Mouse (Mus musculus) liver, adult 2 months (tissue): ENCODE results near the gene Frmpd4. TPM values are rescaled to one million over a fixed set of nuclear protein-coding genes. Genes with fewer than 3 reads are reported as not detected.
A peak's percentile ranks its signal among the peaks of the same experiment; 100 is the strongest.

ENCODE experiments used
- DNase-seq: peaks from one replicate; pipeline ENCODE4 v3.0.0-alpha.2; 2011; ENCODE audit warnings: low read depth, low spot score; ENCODE audit errors: extremely low read depth
- H3K27ac ChIP-seq: fragments of 200-500 bp; replicated peaks from 2 replicates; pipeline ENCODE4 v1.5.1; 2012; ENCODE audit warnings: low read depth, mild to moderate bottlenecking, control low read depth, inconsistent platforms, low read length; ENCODE audit not compliant: insufficient read depth
- H3K27me3 ChIP-seq: fragments of 200-500 bp; 2 replicates; pipeline ENCODE4 v1.6.1; 2012; ENCODE audit warnings: mild to moderate bottlenecking, moderate library complexity, low read length, inconsistent platforms; ENCODE audit not compliant: control insufficient read depth, insufficient read depth
- H3K36me3 ChIP-seq: fragments of 200-500 bp; 2 replicates; pipeline ENCODE4 v1.6.1; 2012; ENCODE audit warnings: low read length, inconsistent platforms; ENCODE audit not compliant: control insufficient read depth, insufficient read depth
- H3K4me1 ChIP-seq: fragments of 200-500 bp; 2 replicates; pipeline ENCODE4 v1.6.1; 2011; ENCODE audit warnings: low read length; ENCODE audit not compliant: control insufficient read depth, insufficient read depth
- H3K4me3 ChIP-seq: fragments of 200-500 bp; 2 replicates; pipeline ENCODE4 v1.5.1; 2011; ENCODE audit warnings: low read depth, mild to moderate bottlenecking, control low read depth, low read length, moderate library complexity; ENCODE audit not compliant: insufficient read depth
- H3K79me2 ChIP-seq: fragments of 200-500 bp; 2 replicates; pipeline ENCODE4 v1.6.1; 2012; ENCODE audit warnings: inconsistent platforms, mild to moderate bottlenecking, low read length, moderate library complexity; ENCODE audit not compliant: control insufficient read depth, insufficient read depth
- H3K9ac ChIP-seq: fragments of 200-500 bp; 2 replicates; pipeline ENCODE4 v1.6.1; 2012; ENCODE audit warnings: low read depth, mild to moderate bottlenecking, control low read depth, inconsistent platforms, low read length
- CTCF ChIP-seq: fragments of 200-500 bp; IDR thresholded peaks from 2 replicates; pipeline ENCODE4 v1.5.1; 2011; ENCODE audit warnings: low read depth, low read length, control low read depth
- POLR2A ChIP-seq: fragments of 200-500 bp; IDR thresholded peaks from 2 replicates; pipeline ENCODE4 v1.6.1; 2011; ENCODE audit warnings: low read length, control low read depth; ENCODE audit not compliant: insufficient read depth; ENCODE audit errors: extremely low read depth
- WGBS: fragments of 180-500 bp; shearing (Covaris S2); methylation state at CpG from one replicate; pipeline ENCODE4 v1.1.7; 2018; 5-methylcytosine and 5-hydroxymethylcytosine counted together
- polyA plus RNA-seq: library from polyadenylated mRNA; depleted of rRNA; stranded (reverse); fragments of >200 nt; gene quantifications from 2 replicates; pipeline ENCODE4 v1.2.3, GENCODE M21; 2012
- total RNA-seq: library from RNA; depleted of rRNA; stranded (reverse); fragments of >200 nt; gene quantifications from 2 replicates; pipeline ENCODE4 v1.2.3, GENCODE M21; 2014

Gene Frmpd4
- total and polyA plus RNA-seq, 2 experiments: not detected

DNA sequence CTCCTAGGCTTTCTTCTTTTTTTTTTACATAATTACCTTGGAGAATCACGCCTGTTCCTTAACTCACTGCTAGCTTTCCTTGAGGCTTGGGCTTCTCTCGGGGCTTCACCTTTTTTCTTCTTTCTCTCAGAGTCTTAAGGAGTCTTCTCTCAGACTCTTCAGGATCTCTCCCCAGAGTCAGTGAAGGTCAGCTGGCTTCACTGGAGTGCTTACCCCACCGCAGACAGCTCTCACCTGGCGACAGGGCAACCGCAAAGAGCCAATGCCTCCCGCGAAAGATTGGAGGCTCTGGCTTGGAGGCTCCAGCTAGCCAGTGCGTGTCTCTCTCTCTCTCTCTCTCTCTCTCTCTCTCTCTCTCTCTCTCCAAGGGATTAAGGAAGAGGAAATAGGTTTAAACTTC, 453.0 kb downstream of the Frmpd4 start:
- no peak overlapping the region for H3K4me3 ChIP-seq
- no peaks in the 10 kb centered on the region for H3K79me2 ChIP-seq
- no peak overlapping the region for H3K27ac ChIP-seq
- 1% methylated on average over 8 of the region's 8 CpGs for WGBS
- no peaks in the 10 kb centered on the region for H3K27me3 ChIP-seq
- no peak overlapping the region for H3K9ac ChIP-seq
- no peak for DNase-seq
- no peaks in the 10 kb centered on the region for H3K4me1 ChIP-seq
- no peaks in the 10 kb centered on the region for H3K36me3 ChIP-seq
- TF ChIP-seq CTCF (no peak), POLR2A (no peak)

DNA sequence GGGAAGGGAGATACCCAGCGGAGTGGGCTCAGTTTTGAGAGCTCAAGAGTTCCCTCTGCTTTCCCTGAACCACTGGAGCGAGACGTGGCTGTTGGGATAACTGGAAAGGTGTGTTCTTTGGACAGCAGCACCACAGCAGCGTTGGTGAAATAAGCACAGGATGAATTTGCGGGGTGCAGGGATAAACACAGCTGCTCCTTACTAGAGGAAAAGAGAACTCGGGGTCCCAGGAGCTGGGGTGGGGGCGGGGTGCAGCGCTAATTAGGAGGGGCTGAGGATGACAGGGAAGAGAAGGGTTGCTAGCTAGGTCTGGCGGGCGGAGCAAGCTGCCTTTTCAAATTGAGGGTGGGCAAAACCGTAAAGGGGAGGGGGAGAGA, 453.5 kb downstream of the Frmpd4 start:
- H3K79me2 ChIP-seq: no peaks in the 10 kb centered on the region
- no peaks in the 10 kb centered on the region for H3K36me3 ChIP-seq
- no peak overlapping the region for H3K9ac ChIP-seq
- H3K4me3 ChIP-seq: no peak overlapping the region
- no peaks in the 10 kb centered on the region for H3K4me1 ChIP-seq
- H3K27ac ChIP-seq: no peak overlapping the region
- WGBS: 2% methylated on average over 11 of the region's 11 CpGs
- no peak for DNase-seq
- no peaks in the 10 kb centered on the region for H3K27me3 ChIP-seq
- TF ChIP-seq CTCF: no peak
- no peak for TF ChIP-seq POLR2A

DNA sequence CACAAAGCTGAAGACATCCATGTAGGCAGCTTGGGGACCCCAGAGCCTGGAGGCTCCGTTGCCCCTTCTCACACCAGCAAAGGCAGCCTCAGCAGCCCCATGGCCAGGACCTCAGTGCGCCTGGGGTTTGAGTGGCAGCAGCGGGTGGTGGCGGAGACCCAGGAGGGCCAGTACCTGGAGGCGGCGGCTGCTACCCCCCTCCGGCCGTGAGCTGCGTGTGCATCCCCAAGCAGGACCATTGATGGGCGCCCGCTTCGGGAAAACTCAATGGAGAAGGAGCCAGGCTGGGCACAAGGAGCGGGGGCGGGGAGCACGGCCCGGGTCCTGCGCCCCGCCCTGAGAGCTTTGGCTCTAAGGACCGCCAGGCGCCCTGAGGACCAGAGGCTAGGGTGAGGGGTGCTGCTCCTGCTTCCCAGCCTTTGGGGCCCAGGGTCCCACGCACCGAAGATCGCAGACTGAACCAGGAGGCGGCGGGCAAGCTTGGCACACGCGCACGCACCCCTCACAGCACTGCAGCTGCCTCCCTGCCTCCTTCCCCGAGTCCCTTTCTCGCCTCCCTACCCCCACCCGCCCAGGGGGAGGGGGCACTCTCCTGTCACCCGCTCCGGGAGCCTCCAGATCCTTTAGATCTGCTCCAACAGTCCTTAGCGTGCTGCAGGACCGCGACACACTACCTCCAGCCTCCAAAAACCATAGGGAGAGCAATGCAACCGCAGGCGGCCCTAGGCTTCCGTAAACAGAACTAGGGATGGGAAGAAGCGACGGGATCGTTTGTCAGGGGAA, 454.0 kb downstream of the Frmpd4 start:
- Histone ChIP-seq H3K4me3 (no peak overlapping the region), H3K27me3 (no peaks in the 10 kb centered on the region), H3K36me3 (no peaks in the 10 kb centered on the region), H3K9ac (no peak overlapping the region), H3K79me2 (no peaks in the 10 kb centered on the region), H3K4me1 (no peaks in the 10 kb centered on the region), H3K27ac (no peak overlapping the region)
- no peak for DNase-seq
- no peak for TF ChIP-seq CTCF
- TF ChIP-seq POLR2A: no peak
- WGBS: 2% methylated on average over 23 of the region's 42 CpGs

DNA sequence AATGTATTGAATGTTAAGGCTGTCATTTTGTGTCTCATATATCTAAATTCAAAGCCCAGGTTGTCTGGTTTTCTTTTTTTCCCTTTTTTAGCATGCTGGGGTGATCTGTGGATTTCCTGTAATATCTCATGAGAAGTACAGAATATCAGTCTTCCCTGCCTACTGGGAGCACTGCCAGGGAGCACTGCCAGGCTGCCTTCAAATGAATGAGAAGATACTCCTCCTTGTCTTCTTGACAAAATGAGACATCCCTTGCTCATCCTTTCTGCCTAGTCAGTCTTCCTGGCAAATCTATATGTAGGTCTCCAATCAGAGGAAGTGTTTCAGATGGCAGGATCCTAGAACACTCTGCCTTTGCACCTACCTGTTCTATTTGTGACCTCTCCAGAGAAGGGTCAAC, 535.4 kb downstream of the Frmpd4 start:
- H3K4me1 ChIP-seq: no peaks in the 10 kb centered on the region
- no peaks in the 10 kb centered on the region for H3K79me2 ChIP-seq
- no peak overlapping the region for H3K4me3 ChIP-seq
- DNase-seq: no peak
- no peaks in the 10 kb centered on the region for H3K27me3 ChIP-seq
- H3K9ac ChIP-seq: no peak overlapping the region
- no peak overlapping the region for H3K27ac ChIP-seq
- no peaks in the 10 kb centered on the region for H3K36me3 ChIP-seq
- TF ChIP-seq POLR2A (no peak), CTCF (no peak)

DNA sequence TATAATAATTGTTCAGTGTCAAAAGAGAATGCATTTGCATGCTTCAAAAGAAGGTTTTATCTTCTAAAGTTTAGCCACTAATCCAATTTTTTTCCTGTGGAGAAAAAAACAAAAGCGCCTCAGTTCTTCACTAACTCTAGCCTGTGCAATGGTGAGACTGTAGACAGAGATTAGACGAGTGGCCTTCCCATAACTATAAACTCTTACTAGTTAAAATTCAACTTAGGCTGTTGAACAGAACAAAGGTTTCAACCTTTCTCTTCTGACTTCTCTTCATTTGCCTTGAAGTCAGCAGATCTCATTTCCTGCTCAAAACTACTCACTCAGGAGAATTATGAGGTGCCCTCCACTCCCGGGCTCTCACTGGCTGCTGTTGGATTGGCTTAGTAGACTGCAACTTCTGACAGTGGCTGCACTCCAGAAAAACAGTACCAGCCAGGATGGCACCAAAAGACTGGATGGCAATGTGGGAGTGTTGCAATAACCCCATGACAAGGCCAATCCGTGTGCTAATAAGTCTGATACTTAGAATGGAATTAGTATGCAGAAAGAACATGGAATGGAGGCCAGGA, 556.4 kb downstream of the Frmpd4 start:
- Histone ChIP-seq H3K9ac (no peak overlapping the region), H3K4me1 (no peaks in the 10 kb centered on the region), H3K79me2 (no peaks in the 10 kb centered on the region), H3K27me3 (no peaks in the 10 kb centered on the region), H3K36me3 (no peaks in the 10 kb centered on the region), H3K4me3 (no peak overlapping the region), H3K27ac (no peak overlapping the region)
- WGBS: 34% methylated on average over 4 of the region's 4 CpGs
- peak; percentile 76 for DNase-seq
- TF ChIP-seq CTCF (no peak), POLR2A (no peak)

DNA sequence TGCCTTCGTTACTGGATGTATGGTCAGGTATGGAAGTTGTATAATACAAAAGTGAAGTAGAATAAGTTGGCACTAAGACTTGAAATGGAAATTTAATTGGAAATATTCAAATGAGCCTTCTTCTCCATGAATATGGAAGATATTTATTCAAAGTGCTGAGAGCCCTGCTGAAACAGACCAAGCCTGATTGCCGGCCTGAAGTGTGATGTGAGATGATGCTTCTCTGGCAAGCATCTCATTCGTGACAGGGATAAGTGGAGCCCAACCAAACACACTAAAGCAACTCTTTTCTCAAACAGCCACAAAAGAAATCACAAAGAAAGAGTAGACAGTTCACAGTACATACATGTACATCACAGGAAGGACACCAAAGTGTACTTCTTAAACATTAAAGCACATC, 559.2 kb downstream of the Frmpd4 start:
- Histone ChIP-seq H3K9ac (no peak overlapping the region), H3K4me3 (no peak overlapping the region), H3K36me3 (no peaks in the 10 kb centered on the region), H3K4me1 (no peaks in the 10 kb centered on the region), H3K27ac (no peak overlapping the region), H3K79me2 (no peaks in the 10 kb centered on the region), H3K27me3 (no peaks in the 10 kb centered on the region)
- TF ChIP-seq POLR2A (no peak), CTCF (no peak)
- DNase-seq: no peak
- WGBS: 80% methylated on average over 3 of the region's 3 CpGs
